Mouse (Mus musculus) MEL (cell line): ENCODE data around the gene Npas3. TPM values are rescaled to one million over a fixed set of nuclear protein-coding genes. Genes with fewer than 3 reads are reported as not detected.

Experiments
- DNase-seq: peaks from one replicate; pipeline ENCODE4 v3.0.0; 2011; ENCODE audit warnings: low read depth, low spot score
- H3K27ac ChIP-seq: 2 replicates; pipeline ENCODE4 v1.5.1; 2012; ENCODE audit warnings: low read depth, mild to moderate bottlenecking, control low read depth, low read length, moderate library complexity; ENCODE audit not compliant: control insufficient read depth
- H3K27me3 ChIP-seq, 2 experiments: fragments of 150-350 bp in 1 of 2; sonication (generic) in 1 of 2; 2 replicates each; pipeline ENCODE4 v1.6.1; 2012; ENCODE audit warnings: low read length in 2 of 2, mild to moderate bottlenecking in 2 of 2, improper control_type of control experiment in 1 of 2, moderate library complexity in 1 of 2; ENCODE audit not compliant: insufficient read depth in 2 of 2, control insufficient read depth in 1 of 2
- H3K36me3 ChIP-seq, 2 experiments: 2 replicates each; pipeline ENCODE4 v1.6.1; 2012 to 2014; ENCODE audit warnings: low read length in 2 of 2, improper control_type of control experiment in 1 of 2, inconsistent platforms in 1 of 2, mild to moderate bottlenecking in 1 of 2; ENCODE audit not compliant: insufficient read depth in 2 of 2, control insufficient read depth in 1 of 2
- H3K4me1 ChIP-seq, 2 experiments: fragments of 150-350 bp in 1 of 2; sonication (generic) in 1 of 2; 2 replicates each; pipeline ENCODE4 v1.6.1; 2012; ENCODE audit warnings: low read length in 2 of 2, improper control_type of control experiment in 1 of 2, mild to moderate bottlenecking in 1 of 2; ENCODE audit not compliant: insufficient read depth in 2 of 2, control insufficient read depth in 1 of 2
- H3K4me3 ChIP-seq, 2 experiments: fragments of 150-350 bp in 1 of 2; sonication (generic) in 1 of 2; 2 replicates each; pipeline ENCODE4 v1.5.1; 2012; ENCODE audit warnings: low read depth in 2 of 2, low read length in 2 of 2, mild to moderate bottlenecking in 2 of 2, moderate library complexity in 2 of 2, control low read depth in 1 of 2, improper control_type of control experiment in 1 of 2; ENCODE audit not compliant: control insufficient read depth in 1 of 2, insufficient read depth in 1 of 2
- H3K79me2 ChIP-seq: 2 replicates; pipeline ENCODE4 v1.6.1; 2012; ENCODE audit warnings: mild to moderate bottlenecking, low read length, moderate library complexity; ENCODE audit not compliant: control insufficient read depth, poor library complexity, insufficient read depth
- H3K9ac ChIP-seq: 2 replicates; pipeline ENCODE4 v1.6.1; 2012; ENCODE audit warnings: low read depth, mild to moderate bottlenecking, control low read depth, low read length, moderate library complexity; ENCODE audit not compliant: control insufficient read depth, poor library complexity, severe bottlenecking
- H3K9me3 ChIP-seq: fragments of 150-350 bp; sonication (generic); replicated peaks from 2 replicates; pipeline ENCODE4 v1.6.1; 2012; ENCODE audit warnings: mild to moderate bottlenecking, low read length, improper control_type of control experiment, moderate library complexity; ENCODE audit not compliant: insufficient read depth
- BHLHE40 ChIP-seq: IDR thresholded peaks from 2 replicates; pipeline ENCODE4 v1.6.1; 2012; ENCODE audit warnings: low read depth, mild to moderate bottlenecking, inconsistent platforms, low read length, improper control_type of control experiment, borderline replicate concordance
- CHD1 ChIP-seq: IDR thresholded peaks from 2 replicates; pipeline ENCODE4 v1.6.1; 2012; ENCODE audit warnings: low read depth, mild to moderate bottlenecking, inconsistent platforms, low read length, improper control_type of control experiment
- CHD2 ChIP-seq: IDR thresholded peaks from 2 replicates; pipeline ENCODE4 v1.6.1; 2011; ENCODE audit warnings: low read length, improper control_type of control experiment
- CTCF ChIP-seq, 3 experiments: IDR thresholded peaks in 2 of 3; conservative IDR thresholded peaks in 1 of 3; 2 replicates each; pipeline ENCODE4 v1.5.1; 2011 to 2012; ENCODE audit warnings: low read length in 3 of 3, low read depth in 2 of 3, mild to moderate bottlenecking in 2 of 3, improper control_type of control experiment in 1 of 3, inconsistent platforms in 1 of 3, mixed read lengths in 1 of 3, moderate library complexity in 1 of 3; ENCODE audit not compliant: control insufficient read depth in 1 of 3, insufficient read depth in 1 of 3, poor library complexity in 1 of 3, severe bottlenecking in 1 of 3
- E2F4 ChIP-seq: IDR thresholded peaks from 2 replicates; pipeline ENCODE4 v1.6.1; 2011; ENCODE audit warnings: low read depth, low read length, improper control_type of control experiment, borderline replicate concordance
- GABPA ChIP-seq: IDR thresholded peaks from 2 replicates; pipeline ENCODE4 v1.6.1; 2012; ENCODE audit warnings: low read depth, mild to moderate bottlenecking, inconsistent platforms, low read length, improper control_type of control experiment, moderate library complexity
- GATA1 ChIP-seq: IDR thresholded peaks from 2 replicates; pipeline ENCODE4 v1.6.1; 2011; ENCODE audit warnings: low read depth, low read length, improper control_type of control experiment
- HCFC1 ChIP-seq: IDR thresholded peaks from 2 replicates; pipeline ENCODE4 v1.6.1; 2012; ENCODE audit warnings: low read depth, mild to moderate bottlenecking, inconsistent platforms, low read length, improper control_type of control experiment, moderate library complexity
- JUND ChIP-seq: IDR thresholded peaks from 2 replicates; pipeline ENCODE4 v1.6.1; 2011; ENCODE audit warnings: low read depth, mild to moderate bottlenecking, improper control_type of control experiment, low read length
- MEF2A ChIP-seq: IDR thresholded peaks from 2 replicates; pipeline ENCODE4 v1.6.1; 2014; ENCODE audit warnings: low read depth, mild to moderate bottlenecking, inconsistent platforms, low read length, improper control_type of control experiment; ENCODE audit not compliant: poor library complexity, insufficient replicate concordance, severe bottlenecking; ENCODE audit errors: extremely low read depth
- MYC ChIP-seq: IDR thresholded peaks from 2 replicates; pipeline ENCODE4 v1.6.1; 2011; ENCODE audit warnings: low read depth, mild to moderate bottlenecking, low read length, improper control_type of control experiment, moderate library complexity
- POLR2A ChIP-seq, 2 experiments: IDR thresholded peaks; 2 replicates each; pipeline ENCODE4 v1.6.1; 2011 to 2012; ENCODE audit warnings: low read length in 2 of 2, mild to moderate bottlenecking in 2 of 2, control low read depth in 1 of 2, improper control_type of control experiment in 1 of 2, low read depth in 1 of 2, moderate library complexity in 1 of 2; ENCODE audit not compliant: control insufficient read depth in 1 of 2, insufficient read depth in 1 of 2, poor library complexity in 1 of 2
- POLR2AphosphoS5 ChIP-seq: IDR thresholded peaks from 2 replicates; pipeline ENCODE4 v1.6.1; 2012; ENCODE audit warnings: low read depth, borderline replicate concordance, mild to moderate bottlenecking, inconsistent platforms, low read length, moderate library complexity, mixed read lengths
- SMC3 ChIP-seq: IDR thresholded peaks from 2 replicates; pipeline ENCODE4 v1.6.1; 2011; ENCODE audit warnings: low read depth, low read length, improper control_type of control experiment
- TAL1 ChIP-seq: IDR thresholded peaks from 2 replicates; pipeline ENCODE4 v1.6.1; 2012; ENCODE audit warnings: mild to moderate bottlenecking, inconsistent platforms, low read length, moderate library complexity, mixed read lengths
- TCF12 ChIP-seq: IDR thresholded peaks from 2 replicates; pipeline ENCODE4 v1.6.1; 2014; ENCODE audit warnings: low read depth, mild to moderate bottlenecking, inconsistent platforms, low read length, improper control_type of control experiment, moderate library complexity
- USF2 ChIP-seq, 2 experiments: IDR thresholded peaks; 2 replicates each; pipeline ENCODE4 v1.6.1; 2011 to 2012; ENCODE audit warnings: improper control_type of control experiment in 2 of 2, low read length in 2 of 2, borderline replicate concordance in 1 of 2, inconsistent platforms in 1 of 2, low read depth in 1 of 2, mild to moderate bottlenecking in 1 of 2; ENCODE audit not compliant: insufficient read depth in 1 of 2
- ZC3H11A ChIP-seq: IDR thresholded peaks from 2 replicates; pipeline ENCODE4 v1.6.1; 2012; ENCODE audit warnings: low read depth, mild to moderate bottlenecking, inconsistent platforms, low read length, improper control_type of control experiment
- ZMIZ1 ChIP-seq: IDR thresholded peaks from 2 replicates; pipeline ENCODE4 v1.6.1; 2012; ENCODE audit warnings: low read depth, mild to moderate bottlenecking, inconsistent platforms, low read length, improper control_type of control experiment, moderate library complexity
- ZNF384 ChIP-seq: IDR thresholded peaks from 2 replicates; pipeline ENCODE4 v1.6.1; 2012; ENCODE audit warnings: low read depth, mild to moderate bottlenecking, inconsistent platforms, low read length, improper control_type of control experiment
- polyA plus RNA-seq, 2 experiments: library from polyadenylated mRNA; stranded (reverse) in 1 of 2; unstranded in 1 of 2; fragments of >175 nt in 1 of 2; fragments of >200 nt in 1 of 2; gene quantifications; 2 replicates each; pipeline versions ENCODE4 v1.2.1 to v1.2.4; 2012; ENCODE audit warnings: low replicate concordance in 2 of 2, low read depth in 1 of 2; ENCODE audit not compliant: insufficient read length in 2 of 2, insufficient read depth in 1 of 2, missing spikeins in 1 of 2
- total RNA-seq: library from RNA; depleted of rRNA; stranded (reverse); fragments of 300-350 nt; gene quantifications from 2 replicates; pipeline ENCODE4 v1.2.3, GENCODE M21; 2012

Gene Npas3
- total and polyA plus RNA-seq, 3 experiments: not detected

DNA sequence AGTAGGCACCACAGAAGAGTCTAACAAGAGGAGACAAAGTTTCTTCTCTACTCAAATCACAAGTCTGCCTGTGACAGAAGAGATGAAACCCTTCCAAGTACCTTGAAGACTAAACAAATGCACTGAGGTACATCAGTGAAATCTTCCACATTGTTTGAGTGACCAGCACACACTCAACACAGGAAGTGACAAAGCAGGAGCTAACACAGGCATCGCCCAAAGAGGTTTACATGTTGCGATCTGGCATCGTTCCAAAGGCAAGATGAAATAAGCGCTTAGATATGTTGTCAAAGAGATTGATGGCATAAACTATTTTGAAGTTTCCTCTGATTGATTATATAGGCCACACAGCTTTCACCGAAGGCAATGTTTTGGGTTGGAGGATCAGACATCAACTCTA lies 647.4 kb downstream of the Npas3 start:
- Histone ChIP-seq H3K27ac (no peak overlapping the region), H3K4me3 (no peak overlapping the region), H3K4me1 (no peaks in the 10 kb centered on the region), H3K9ac (no peak overlapping the region), H3K79me2 (no peaks in the 10 kb centered on the region), H3K27me3 (no peaks in the 10 kb centered on the region), H3K9me3 (no peaks in the 10 kb centered on the region), H3K36me3 (no peaks in the 10 kb centered on the region)
- TF ChIP-seq CHD2 (no peak), POLR2AphosphoS5 (no peak), POLR2A (IDR thresholded peaks at IDR 0.05; ENCODE audit: control insufficient read depth in 1 of 2, insufficient read depth in 1 of 2, low read depth in 1 of 2, low read length in 2 of 2, poor library complexity in 1 of 2) (no peak), GATA1 (no peak), JUND (no peak), E2F4 (no peak), ZNF384 (no peak), HCFC1 (no peak), CHD1 (no peak), GABPA (no peak), ZMIZ1 (no peak), SMC3 (no peak), MEF2A (no peak), MYC (no peak)
- no peak for DNase-seq

DNA sequence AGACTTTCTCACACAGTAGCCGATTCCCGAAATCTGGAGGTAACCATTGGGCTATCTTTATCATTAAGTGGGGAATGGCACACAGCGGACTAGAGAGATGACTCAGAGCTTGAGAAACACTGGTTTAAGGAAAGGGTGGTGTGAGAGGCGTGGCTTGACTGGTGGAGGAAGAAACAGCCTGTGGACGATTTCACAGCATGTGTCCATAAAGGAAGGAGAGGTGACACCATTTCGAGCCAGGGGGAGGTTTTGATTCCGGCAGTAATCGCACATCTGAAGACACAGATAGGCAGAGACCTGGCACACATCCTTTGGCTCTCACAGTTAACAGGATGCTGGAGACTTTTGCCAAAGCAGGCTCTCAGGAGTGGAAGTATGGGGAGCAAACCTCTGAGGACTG lies 660.3 kb downstream of the Npas3 start:
- H3K79me2 ChIP-seq: no peaks in the 10 kb centered on the region
- no peak for TF ChIP-seq ZNF384
- no peak for TF ChIP-seq TAL1
- TF ChIP-seq POLR2A (IDR thresholded peaks at IDR 0.05; ENCODE audit: control insufficient read depth in 1 of 2, insufficient read depth in 1 of 2, low read depth in 1 of 2, low read length in 2 of 2, poor library complexity in 1 of 2): no peak
- no peak for TF ChIP-seq USF2 (IDR thresholded peaks at IDR 0.05; ENCODE audit: borderline replicate concordance in 1 of 2, insufficient read depth in 1 of 2, low read depth in 1 of 2, low read length in 2 of 2)
- no peak for TF ChIP-seq MYC
- TF ChIP-seq ZC3H11A: no peak
- no peak for TF ChIP-seq HCFC1
- no peak for TF ChIP-seq BHLHE40
- no peak for TF ChIP-seq TCF12
- TF ChIP-seq MEF2A: no peak
- no peak for TF ChIP-seq CTCF (IDR thresholded peaks at IDR 0.05 in 2 of 3, conservative IDR thresholded peaks at IDR 0.05 in 1 of 3; ENCODE audit: control insufficient read depth in 1 of 3, insufficient read depth in 1 of 3, low read depth in 2 of 3, low read length in 3 of 3, poor library complexity in 1 of 3, severe bottlenecking in 1 of 3)
- no peak overlapping the region for H3K9ac ChIP-seq
- no peaks in the 10 kb centered on the region for H3K27me3 ChIP-seq
- H3K4me1 ChIP-seq: no peaks in the 10 kb centered on the region
- no peak for DNase-seq
- H3K36me3 ChIP-seq: no peaks in the 10 kb centered on the region
- H3K9me3 ChIP-seq: no peaks in the 10 kb centered on the region
- no peak overlapping the region for H3K27ac ChIP-seq
- no peak overlapping the region for H3K4me3 ChIP-seq
